Mouse (Mus musculus) cerebellum, adult 2 months (tissue): ENCODE data around the gene Syt14. TPM values are rescaled to one million over a fixed set of nuclear protein-coding genes. Genes with fewer than 3 reads are reported as not detected.

Experiments
- DNase-seq, 2 experiments: peaks; one replicate each; pipeline ENCODE4 v3.0.0; 2021
- H3K27ac ChIP-seq: fragments of 200-500 bp; 2 replicates; pipeline ENCODE4 v1.5.1; 2012; ENCODE audit warnings: low read length, control low read depth, inconsistent platforms; ENCODE audit not compliant: insufficient read depth
- H3K27me3 ChIP-seq: fragments of 200-500 bp; 2 replicates; pipeline ENCODE4 v1.6.1; 2012; ENCODE audit warnings: inconsistent platforms, mild to moderate bottlenecking, low read length, moderate library complexity; ENCODE audit not compliant: control insufficient read depth, insufficient read depth
- H3K4me1 ChIP-seq: fragments of 200-500 bp; 2 replicates; pipeline ENCODE4 v1.6.1; 2011; ENCODE audit warnings: low read length; ENCODE audit not compliant: control insufficient read depth, insufficient read depth
- H3K4me3 ChIP-seq: fragments of 200-500 bp; replicated peaks from 2 replicates; pipeline ENCODE3; 2011; ENCODE audit warnings: mild to moderate bottlenecking, low read depth, low read length, control low read depth; ENCODE audit not compliant: insufficient read depth
- CTCF ChIP-seq: fragments of 200-500 bp; IDR thresholded peaks from 2 replicates; pipeline ENCODE4 v1.5.1; 2011; ENCODE audit warnings: low read depth, mild to moderate bottlenecking, control low read depth, low read length, moderate library complexity, borderline replicate concordance; ENCODE audit not compliant: insufficient read depth
- POLR2A ChIP-seq: fragments of 200-500 bp; IDR thresholded peaks from 2 replicates; pipeline ENCODE4 v1.6.1; 2011; ENCODE audit warnings: low read length, control low read depth, borderline replicate concordance; ENCODE audit not compliant: insufficient read depth
- WGBS: fragments of 180-500 bp; shearing (Covaris S2); methylation state at CpG from one replicate; pipeline ENCODE4 v1.1.7; 2018; 5-methylcytosine and 5-hydroxymethylcytosine counted together
- polyA plus RNA-seq: library from polyadenylated mRNA; depleted of rRNA; stranded (reverse); fragments of >200 nt; gene quantifications from 2 replicates; pipeline ENCODE4 v1.2.3, GENCODE M21; 2012

Syt14 gene
- polyA plus RNA-seq, 1 experiment: 6.4 TPM

GRCm38 (mm10) chr1:193004581-193004980 is 31.0 kb downstream of the Syt14 start:
- H3K27ac ChIP-seq: no peak overlapping the region
- TF ChIP-seq CTCF: no peak
- TF ChIP-seq POLR2A: no peak
- H3K4me1 ChIP-seq: peaks cover 3% of the 10 kb centered on the region
- DNase-seq: peak in 1 of 2 experiments; percentile 36
- no peak overlapping the region for H3K4me3 ChIP-seq
- no peaks in the 10 kb centered on the region for H3K27me3 ChIP-seq
- 6% methylated on average over 1 of the region's 1 CpGs for WGBS

- Histone ChIP-seq H3K4me3 (no peak overlapping the region), H3K4me1 (peaks cover 3% of the 10 kb centered on the region), H3K27me3 (no peaks in the 10 kb centered on the region), H3K27ac (no peak overlapping the region)
- 32% methylated on average over 2 of the region's 2 CpGs for WGBS
- DNase-seq: peak in 1 of 2 experiments; percentile 13
- TF ChIP-seq POLR2A (no peak), CTCF (no peak)
Measured at GRCm38 (mm10) chr1:193003953-193004352, 31.6 kb downstream of the Syt14 start.

DNA sequence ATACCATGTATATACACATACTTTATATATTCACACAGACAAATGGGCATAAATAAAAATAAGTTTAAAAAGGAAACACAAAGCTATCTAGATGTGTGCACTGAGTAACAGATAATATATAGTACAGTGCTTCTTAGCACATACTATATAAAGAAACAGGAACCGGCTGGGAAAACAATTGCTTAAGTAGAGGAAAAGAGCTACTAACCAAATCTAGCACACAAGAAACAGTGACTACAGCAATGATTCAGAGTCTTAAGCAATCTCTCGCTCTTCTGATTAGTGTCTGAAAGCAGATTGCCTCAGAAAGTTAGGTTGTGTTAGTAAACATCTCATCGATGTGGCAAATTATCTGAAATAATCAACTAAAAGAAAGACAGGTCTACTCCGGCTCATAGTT is 33.3 kb downstream of the Syt14 start:
- TF ChIP-seq CTCF: no peak
- no peaks in the 10 kb centered on the region for H3K27me3 ChIP-seq
- DNase-seq: no peak
- H3K27ac ChIP-seq: no peak overlapping the region
- no peak overlapping the region for H3K4me3 ChIP-seq
- peaks cover 3% of the 10 kb centered on the region; the same call in 1 of the 2 replicates for H3K4me1 ChIP-seq
- WGBS: 97% methylated on average over 4 of the region's 4 CpGs

- peaks cover 3% of the 10 kb centered on the region; the same call in 1 of the 2 replicates for H3K4me1 ChIP-seq
- no peak for TF ChIP-seq CTCF
- no peak for TF ChIP-seq POLR2A
- WGBS: 66% methylated on average over 2 of the region's 2 CpGs
- H3K27ac ChIP-seq: no peak overlapping the region
- H3K27me3 ChIP-seq: no peaks in the 10 kb centered on the region
- DNase-seq: no peak
- H3K4me3 ChIP-seq: no peak overlapping the region
Measured at GRCm38 (mm10) chr1:193001587-193001986, 34.0 kb downstream of the Syt14 start.

GRCm38 (mm10) chr1:193000908-193001307 is 34.7 kb downstream of the Syt14 start:
- Histone ChIP-seq H3K4me1 (peaks cover 3% of the 10 kb centered on the region; the same call in 1 of the 2 replicates), H3K4me3 (no peak overlapping the region), H3K27ac (no peak overlapping the region), H3K27me3 (no peaks in the 10 kb centered on the region)
- peak in 1 of 2 experiments; percentile 13 for DNase-seq
- TF ChIP-seq POLR2A (no peak), CTCF (no peak)

DNA sequence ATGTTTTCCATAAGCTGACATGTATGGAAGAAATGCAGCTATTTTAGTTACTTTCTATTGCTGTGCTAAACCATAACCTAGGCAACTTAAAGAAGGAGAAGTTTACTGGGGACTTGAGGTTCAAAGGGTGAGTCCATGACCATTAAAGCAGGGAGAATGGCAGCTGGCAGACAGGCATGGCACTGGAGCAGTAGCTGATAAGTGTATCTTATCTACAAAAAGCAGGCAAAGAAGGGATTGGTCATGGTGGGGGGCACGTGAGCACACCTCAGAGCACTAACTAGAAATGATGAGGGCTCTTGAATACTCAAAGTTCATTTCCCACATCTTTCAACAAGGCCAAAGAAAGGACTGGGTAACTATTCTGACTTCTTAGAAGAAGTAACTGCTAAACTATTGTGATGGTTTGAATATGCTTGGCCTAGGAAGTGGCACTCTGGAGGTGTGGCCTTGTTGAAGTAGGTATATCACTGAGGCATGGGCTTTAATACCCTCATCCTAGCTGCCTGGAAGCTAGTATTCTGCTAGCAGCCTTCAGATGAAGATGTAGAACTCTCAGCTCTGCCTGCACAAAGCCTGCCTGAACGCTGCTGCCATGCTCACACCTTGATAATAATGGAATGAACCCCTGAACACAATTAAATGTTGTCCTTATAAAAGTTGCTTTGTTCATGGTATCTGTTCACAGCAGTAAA is 41.2 kb downstream of the Syt14 start:
- TF ChIP-seq POLR2A (no peak), CTCF (no peak)
- 89% methylated on average over 2 of the region's 2 CpGs for WGBS
- no peak for DNase-seq
- H3K27ac ChIP-seq: no peak overlapping the region
- no peak overlapping the region for H3K4me3 ChIP-seq
- H3K27me3 ChIP-seq: no peaks in the 10 kb centered on the region
- no peaks in the 10 kb centered on the region for H3K4me1 ChIP-seq

DNA sequence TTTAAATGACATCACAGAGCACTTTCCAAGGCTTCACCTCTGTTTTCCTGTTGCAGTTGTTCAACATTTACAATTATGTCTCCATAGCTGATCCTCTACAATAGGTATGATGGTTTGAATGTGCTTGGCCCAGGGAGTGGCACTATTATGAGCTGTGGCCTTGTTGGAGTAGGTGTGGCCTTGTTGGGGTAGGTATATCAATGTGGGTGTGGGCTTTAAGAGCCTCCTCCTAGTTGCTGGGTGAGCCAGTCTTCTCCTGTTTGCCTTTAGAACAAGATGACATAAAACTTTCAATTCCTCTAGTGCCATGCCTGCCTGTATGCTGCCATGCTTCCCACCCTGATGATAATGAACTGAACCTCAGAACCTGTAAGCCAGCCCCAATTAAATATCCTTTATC is 42.1 kb downstream of the Syt14 start:
- no peak for DNase-seq
- no peaks in the 10 kb centered on the region for H3K27me3 ChIP-seq
- no peak overlapping the region for H3K27ac ChIP-seq
- TF ChIP-seq CTCF: no peak
- no peak for TF ChIP-seq POLR2A
- no peak overlapping the region for H3K4me3 ChIP-seq
- no peaks in the 10 kb centered on the region for H3K4me1 ChIP-seq

DNA sequence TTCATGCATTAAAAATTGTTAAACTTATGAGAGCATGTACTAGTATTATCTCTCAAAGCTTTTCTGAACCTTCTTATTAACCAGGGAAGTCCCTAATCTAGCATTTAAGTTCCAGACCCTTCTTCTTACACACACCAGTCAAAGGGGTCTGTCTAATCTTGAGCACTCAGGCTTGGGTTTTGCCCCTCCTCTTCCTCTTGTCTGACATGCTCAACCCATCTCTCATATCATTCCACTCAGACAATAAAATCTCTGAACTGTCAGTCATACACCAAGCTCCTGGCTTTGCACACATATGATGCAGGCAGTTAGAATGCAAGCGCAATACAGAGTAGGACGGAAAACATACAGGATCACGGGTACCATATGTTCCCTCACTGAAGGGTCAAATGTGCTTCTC is 48.4 kb downstream of the Syt14 start:
- no peak overlapping the region for H3K27ac ChIP-seq
- no peaks in the 10 kb centered on the region for H3K27me3 ChIP-seq
- WGBS: 84% methylated on average over 3 of the region's 3 CpGs
- no peaks in the 10 kb centered on the region; the same call in 1 of the 2 replicates for H3K4me1 ChIP-seq
- no peak for DNase-seq
- H3K4me3 ChIP-seq: no peak overlapping the region
- TF ChIP-seq POLR2A (no peak), CTCF (no peak)

DNA sequence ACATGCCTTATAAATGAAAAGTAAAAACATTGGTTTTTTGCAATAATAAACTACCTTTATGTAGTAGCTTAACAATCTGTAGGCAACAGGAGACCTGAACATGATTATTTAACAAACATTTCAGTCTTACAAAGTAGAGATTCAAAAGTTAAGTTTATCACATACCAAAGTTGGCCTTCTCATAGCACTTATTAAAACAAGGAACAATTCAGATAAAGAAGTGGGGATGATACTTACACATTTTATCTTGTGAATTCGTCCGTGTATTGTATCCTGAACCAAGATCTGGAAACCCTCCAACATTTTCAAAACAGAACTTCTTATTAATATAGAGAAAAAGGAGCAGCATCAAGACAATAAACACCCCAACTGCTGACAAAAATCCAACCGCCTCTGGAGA is 49.1 kb downstream of the Syt14 start:
- DNase-seq: no peak
- no peaks in the 10 kb centered on the region for H3K27me3 ChIP-seq
- 71% methylated on average over 3 of the region's 3 CpGs for WGBS
- no peak for TF ChIP-seq CTCF
- no peak for TF ChIP-seq POLR2A
- H3K27ac ChIP-seq: no peak overlapping the region
- no peaks in the 10 kb centered on the region; the same call in 1 of the 2 replicates for H3K4me1 ChIP-seq
- H3K4me3 ChIP-seq: no peak overlapping the region
